In the genomic region with DNA sequence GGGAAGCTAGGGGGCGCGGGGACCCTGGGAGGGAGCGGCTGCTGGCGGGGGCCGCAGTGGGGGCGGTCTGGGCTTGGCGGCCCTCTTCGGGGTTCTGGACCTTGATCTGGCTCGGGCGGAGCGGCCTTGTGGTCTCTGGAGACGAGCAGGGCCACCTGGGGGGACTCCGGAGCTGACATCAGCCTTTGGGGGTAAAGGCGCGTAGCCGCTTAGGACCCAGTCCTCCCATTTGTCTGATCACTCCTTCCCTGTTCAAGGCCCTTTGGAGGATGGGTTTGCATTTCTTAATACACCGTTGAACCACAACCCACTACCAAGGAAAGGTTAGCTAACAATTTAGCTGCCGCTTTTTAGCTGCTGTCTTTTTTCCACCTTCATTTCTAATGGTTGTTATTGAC, we compare ENCODE assay signal across 8 mouse cellular contexts. TPM values are rescaled to one million over a fixed set of nuclear protein-coding genes. Genes with fewer than 3 reads are reported as not detected.
DNase-seq lines count a peak whose midpoint lies in the region; ATAC-seq and TF ChIP-seq lines count a peak whose summit lies in the region.

No protein-coding gene starts in this region.

- ATAC-seq in neural tube, embryonic 14.5 days (ENCODE audit: low read depth), result peak; percentile 69
- no peak for ATAC-seq in inflammation-experienced regulatory T-cells, adult 6 months

- no peak for TF ChIP-seq CTCF in spleen, adult 2 months (IDR thresholded peaks at IDR 0.05; ENCODE audit: extremely low read depth, insufficient read depth, insufficient read length, insufficient replicate concordance)

- H3K4me1 ChIP-seq in spleen, adult 2 months (ENCODE audit: control insufficient read depth, insufficient read depth, insufficient read length), result peaks cover 3% of the 10 kb centered on the region; the same call in 1 of the 2 replicates
- H3K4me1 ChIP-seq in limb, embryonic 10.5 days, result peaks cover 4% of the 10 kb centered on the region; the same call in 1 of the 2 replicates
- H3K4me1 ChIP-seq in neural tube, embryonic 14.5 days (ENCODE audit: control insufficient read depth, insufficient read depth, low read length), result no peaks in the 10 kb centered on the region

- no peaks in the 10 kb centered on the region for H3K9me3 ChIP-seq in limb, embryonic 10.5 days (replicated peaks)
- H3K9me3 ChIP-seq in neural tube, embryonic 14.5 days (ENCODE audit: control insufficient read depth, low read length), result no peaks in the 10 kb centered on the region

- H3K27me3 ChIP-seq in spleen, adult 2 months (ENCODE audit: control insufficient read depth, insufficient read depth, low read length), result no peaks in the 10 kb centered on the region
- H3K27me3 ChIP-seq in limb, embryonic 10.5 days (ENCODE audit: low read depth, poor library complexity, severe bottlenecking), result peaks cover 74% of the 10 kb centered on the region
- H3K27me3 ChIP-seq in neural tube, embryonic 14.5 days (ENCODE audit: control insufficient read depth, insufficient read depth, low read length), result no peaks in the 10 kb centered on the region

- peak overlapping the region; percentile 39 for H3K4me2 ChIP-seq in neural tube, embryonic 14.5 days (ENCODE audit: low read depth, low read length)

- peak overlapping the region; percentile 91 for H3K4me3 ChIP-seq in spleen, adult 2 months (ENCODE audit: extremely low read depth, insufficient read depth, insufficient read length)
- H3K4me3 ChIP-seq in limb, embryonic 10.5 days, result peak overlapping the region; percentile 75
- H3K4me3 ChIP-seq in neural tube, embryonic 14.5 days (ENCODE audit: low read depth, low read length), result peak overlapping the region; percentile 59

- H3K36me3 ChIP-seq in spleen, adult 2 months (ENCODE audit: control insufficient read depth, insufficient read depth, low read length), result no peaks in the 10 kb centered on the region
- no peaks in the 10 kb centered on the region for H3K36me3 ChIP-seq in limb, embryonic 10.5 days
- H3K36me3 ChIP-seq in neural tube, embryonic 14.5 days (ENCODE audit: control insufficient read depth, insufficient read depth, low read length), result no peaks in the 10 kb centered on the region

- peak overlapping the region; percentile 70 for H3K9ac ChIP-seq in neural tube, embryonic 14.5 days (replicated peaks; ENCODE audit: low read depth, low read length)

- peak overlapping the region; percentile 79 for H3K27ac ChIP-seq in spleen, adult 2 months (ENCODE audit: insufficient read depth, low read length)
- peak overlapping the region; percentile 87 for H3K27ac ChIP-seq in limb, embryonic 10.5 days
- peak overlapping the region; percentile 92 for H3K27ac ChIP-seq in neural tube, embryonic 14.5 days (ENCODE audit: low read depth, low read length)

- peak; percentile 3 to 4 for DNase-seq in adrenal gland, postnatal 4 days (ENCODE audit: low spot score in 2 of 2)
- DNase-seq in adrenal gland, adult 8-10 months, result no peak
- no peak for DNase-seq in spleen, adult 2 months (ENCODE audit: low read depth in 1 of 2, low spot score in 2 of 2)
- DNase-seq in spleen, postnatal 10 days (ENCODE audit: low spot score in 2 of 2), result no peak
- no peak for DNase-seq in limb, embryonic 10.5 days (ENCODE audit: low spot score)
- DNase-seq in cerebellum, postnatal 4 days (ENCODE audit: low spot score in 2 of 2), result no peak

- TF ChIP-seq POLR2A in spleen, adult 2 months (IDR thresholded peaks at IDR 0.05; ENCODE audit: low read depth, low read length), result no peak

- WGBS in spleen, adult 2 months, result 29% methylated on average over 18 of the region's 18 CpGs
- 8% methylated on average over 18 of the region's 18 CpGs for WGBS in limb, embryonic 10.5 days
- 20% methylated on average over 17 of the region's 18 CpGs for WGBS in neural tube, embryonic 14.5 days

RNA-seq across cellular contexts. Expression of a gene that starts 0.4 kb away (rescaled TPM):
- 10 to 100 TPM; 53.9 to 57.6 TPM for total RNA-seq in adrenal gland, postnatal 4 days (2021)
- total RNA-seq in adrenal gland, adult 8-10 months (2022), result 10 to 100 TPM; 63.5 to 72.0 (median 68.5) TPM
- 5.6 and 6.9 TPM in 2 replicates for polyA plus RNA-seq in spleen, adult 2 months (2012; rRNA removed)
- 40.6 and 48.4 TPM in 2 replicates for polyA plus RNA-seq in limb, embryonic 10.5 days (2016; fragmentation: Nextera tagmentation; extraction: Ambion mirVana)
- 209 and 238 TPM in 2 replicates for polyA plus RNA-seq in neural tube, embryonic 14.5 days (2014; fragmentation: Nextera tagmentation; extraction: Ambion mirVana)
- polyA plus RNA-seq in inflammation-experienced regulatory T-cells, adult 6 months (2017; shearing (Covaris generic)), result 10 to 100 TPM; 64.5 to 73.0 (median 68.4) TPM

Comparison
In these comparisons a context has a peak if more than half of its experiments do, and no peak if none do; other contexts are left out.
1. DNase-seq: peak in adrenal gland, postnatal 4 days (2 of 2); none in adrenal gland, adult 8-10 months (single experiment), spleen, adult 2 months (0 of 2), spleen, postnatal 10 days (0 of 2), limb, embryonic 10.5 days (single experiment) and cerebellum, postnatal 4 days (0 of 2).
2. Peak in every context shown above with its lines, with median percentiles within 50 percentile points of each other: H3K27ac ChIP-seq and H3K4me3 ChIP-seq.